Comparison of ENCODE assay signal across 10 mouse cellular contexts in genomic region chr15:81105962-81106361, GRCm38 (mm10).
A peak's percentile ranks its signal among the peaks of the same experiment; 100 is the strongest.
DNase-seq lines count a peak whose midpoint lies in the region; ATAC-seq and TF ChIP-seq lines count a peak whose summit lies in the region.
"Had no signal": no experiment of that assay in that cellular context is flagged by ENCODE, and none has a peak within 500 bp of the region (broad histone marks: within the 10 kb centered on the region; RNA-seq: fewer than 3 reads in every experiment).

No protein-coding gene starts in this region.

- TF ChIP-seq CTCF in forebrain, postnatal 0 days (IDR thresholded peaks at IDR 0.05; ENCODE audit: low read depth): peak; percentile 43

- no peak overlapping the region for H3K27ac ChIP-seq in midbrain, embryonic 11.5 days (ENCODE audit: low read depth, low read length)
- H3K27ac ChIP-seq in midbrain, embryonic 10.5 days (replicated peaks): no peak overlapping the region; the same call in 1 of the 2 replicates
- H3K27ac ChIP-seq in forebrain, postnatal 0 days (ENCODE audit: low read depth, low read length): peak overlapping the region; percentile 2; the same call in 1 of the 2 replicates
- H3K27ac ChIP-seq in limb, embryonic 13.5 days: 0 out of 2 replicates have a peak overlapping the region, but pooled peaks have one; percentile 33

- no peak for ATAC-seq in midbrain, embryonic 11.5 days (ENCODE audit: low FRiP score)
- ATAC-seq in forebrain, postnatal 0 days: peak; percentile 70
- ATAC-seq in limb, embryonic 13.5 days (ENCODE audit: low FRiP score, low read depth): no peak

- H3K9ac ChIP-seq in midbrain, embryonic 11.5 days (ENCODE audit: low read length): no peak overlapping the region
- H3K9ac ChIP-seq in forebrain, postnatal 0 days: no peak overlapping the region
- peak overlapping the region; percentile 25; the same call in 1 of the 2 replicates for H3K9ac ChIP-seq in limb, embryonic 13.5 days
- H3K9ac ChIP-seq: heart, embryonic 13.5 days; lung, embryonic 15.5 days had no signal

- peak; percentile 87 for DNase-seq in midbrain, embryonic 11.5 days (ENCODE audit: low spot score, missing footprints)
- DNase-seq in midbrain, embryonic 10.5 days (ENCODE audit: low spot score): no peak
- DNase-seq in forebrain, postnatal 0 days: peak; percentile 70
- DNase-seq in thymus, postnatal 4 days: peak; percentile 49
- no peak for DNase-seq in T-cell, adult 2 months (ENCODE audit: low spot score)
- no peak for DNase-seq in heart, postnatal 36 days
- no peak for DNase-seq in kidney, adult 11 months

- intact Hi-C loops in heart, postnatal 36 days (cut with DNase I): no loop called here

- H3K4me1 ChIP-seq in midbrain, embryonic 11.5 days (ENCODE audit: control insufficient read depth, insufficient read depth, low read length): peaks cover 8% of the 10 kb centered on the region; the same call in 1 of the 2 replicates
- peaks cover 34% of the 10 kb centered on the region for H3K4me1 ChIP-seq in midbrain, embryonic 10.5 days
- H3K4me1 ChIP-seq in forebrain, postnatal 0 days (ENCODE audit: insufficient read depth): peaks cover 20% of the 10 kb centered on the region; the same call in 1 of the 2 replicates
- peaks cover 50% of the 10 kb centered on the region for H3K4me1 ChIP-seq in limb, embryonic 13.5 days

- no peaks in the 10 kb centered on the region for H3K9me3 ChIP-seq in midbrain, embryonic 11.5 days (ENCODE audit: control insufficient read depth, low read length)
- H3K9me3 ChIP-seq in midbrain, embryonic 10.5 days (replicated peaks): no peaks in the 10 kb centered on the region
- no peaks in the 10 kb centered on the region for H3K9me3 ChIP-seq in forebrain, postnatal 0 days (ENCODE audit: low read length)
- no peaks in the 10 kb centered on the region for H3K9me3 ChIP-seq in limb, embryonic 13.5 days
- H3K9me3 ChIP-seq: heart, embryonic 13.5 days; lung, embryonic 15.5 days had no signal

- H3K4me2 ChIP-seq in midbrain, embryonic 11.5 days: no peak overlapping the region
- no peak overlapping the region for H3K4me2 ChIP-seq in forebrain, postnatal 0 days (ENCODE audit: low read depth)
- no peak overlapping the region for H3K4me2 ChIP-seq in limb, embryonic 13.5 days (replicated peaks)

- H3K27me3 ChIP-seq in midbrain, embryonic 11.5 days (ENCODE audit: control insufficient read depth, insufficient read depth, low read length): no peaks in the 10 kb centered on the region
- H3K27me3 ChIP-seq in midbrain, embryonic 10.5 days (ENCODE audit: low read depth, poor library complexity, severe bottlenecking): no peaks in the 10 kb centered on the region
- no peaks in the 10 kb centered on the region for H3K27me3 ChIP-seq in forebrain, postnatal 0 days (ENCODE audit: insufficient read depth, low read length)
- H3K27me3 ChIP-seq in limb, embryonic 13.5 days: no peaks in the 10 kb centered on the region
- H3K27me3 ChIP-seq: heart, embryonic 13.5 days; lung, embryonic 15.5 days had no signal

- no peaks in the 10 kb centered on the region for H3K36me3 ChIP-seq in midbrain, embryonic 11.5 days (ENCODE audit: control insufficient read depth, insufficient read depth, low read length)
- no peaks in the 10 kb centered on the region for H3K36me3 ChIP-seq in midbrain, embryonic 10.5 days
- H3K36me3 ChIP-seq in forebrain, postnatal 0 days (ENCODE audit: insufficient read depth): no peaks in the 10 kb centered on the region
- H3K36me3 ChIP-seq in limb, embryonic 13.5 days: no peaks in the 10 kb centered on the region
- H3K36me3 ChIP-seq: heart, embryonic 13.5 days; lung, embryonic 15.5 days had no signal

- WGBS in midbrain, embryonic 11.5 days: 41% methylated on average over 10 of the region's 10 CpGs
- 49% methylated on average over 10 of the region's 10 CpGs for WGBS in midbrain, embryonic 10.5 days
- 10% methylated on average over 10 of the region's 10 CpGs for WGBS in forebrain, postnatal 0 days
- 39% methylated on average over 10 of the region's 10 CpGs for WGBS in limb, embryonic 13.5 days

- no peak overlapping the region for H3K4me3 ChIP-seq in midbrain, embryonic 11.5 days (ENCODE audit: low read depth, low read length)
- no peak overlapping the region for H3K4me3 ChIP-seq in midbrain, embryonic 10.5 days
- H3K4me3 ChIP-seq in forebrain, postnatal 0 days (ENCODE audit: low read depth, low read length): no peak overlapping the region
- no peak overlapping the region for H3K4me3 ChIP-seq in limb, embryonic 13.5 days

Comparison
In these comparisons a context has a peak if more than half of its experiments do, and no peak if none do; other contexts are left out.
1. DNase-seq: peak in midbrain, embryonic 11.5 days (single experiment), forebrain, postnatal 0 days (single experiment) and thymus, postnatal 4 days (single experiment); none in midbrain, embryonic 10.5 days (single experiment), T-cell, adult 2 months (single experiment), heart, postnatal 36 days (0 of 2) and kidney, adult 11 months (single experiment).
2. H3K27ac ChIP-seq: peak in forebrain, postnatal 0 days (single experiment) and limb, embryonic 13.5 days (single experiment); none in midbrain, embryonic 11.5 days (single experiment) and midbrain, embryonic 10.5 days (single experiment).